Mouse (Mus musculus) myocyte (in vitro differentiated cells): ENCODE results near the gene Ociad2.

Experiments used
- CEBPB ChIP-seq: IDR thresholded peaks from 2 replicates; pipeline ENCODE4 v1.6.1; 2011; ENCODE audit warnings: mild to moderate bottlenecking, moderate library complexity; ENCODE audit not compliant: poor library complexity, insufficient read depth, severe bottlenecking
- MAX ChIP-seq: IDR thresholded peaks from one replicate; pipeline ENCODE4 v1.6.1; 2011; ENCODE audit warnings: low read depth, mild to moderate bottlenecking, control low read depth
- POLR2A ChIP-seq: IDR thresholded peaks from one replicate; pipeline ENCODE4 v1.6.1; 2011; ENCODE audit warnings: low read depth, mild to moderate bottlenecking, control low read depth, moderate library complexity; ENCODE audit not compliant: insufficient read length

GRCm38 (mm10) chr5:73310401-73310800 lies 30.4 kb downstream of the Ociad2 start:
- TF ChIP-seq POLR2A = no peak
- no peak for TF ChIP-seq CEBPB
- TF ChIP-seq MAX = no peak
